Mouse (Mus musculus) cerebellum, adult (tissue): ENCODE results near the gene Rp9.

Experiments used
- ATAC-seq: cut with Nextera tagmentation; 2 replicates; pipeline ENCODE4 v1.9.2; 2017; ENCODE audit warnings: mild to moderate bottlenecking, moderate library complexity, mixed read lengths; ENCODE audit not compliant: insufficient number of reproducible peaks, low FRiP score, low TSS enrichment

The Rp9 gene

GRCm38 (mm10) chr9:22469643-22470042 lies at the start of gene Rp9:
Gene Rp9 (minus strand): TSS chr9:22469743.
- no peak for ATAC-seq

- no peak for ATAC-seq
Measured at GRCm38 (mm10) chr9:22518394-22519041, 49.0 kb upstream of the Rp9 start.

- ATAC-seq, result no peak
Measured at GRCm38 (mm10) chr9:22515076-22515475, 45.5 kb upstream of the Rp9 start.

- no peak for ATAC-seq
Measured at GRCm38 (mm10) chr9:22505574-22505973, 36.0 kb upstream of the Rp9 start.

GRCm38 (mm10) chr9:22503581-22503980 lies 34.0 kb upstream of the Rp9 start:
- ATAC-seq, result no peak

GRCm38 (mm10) chr9:22502972-22503371 lies 33.4 kb upstream of the Rp9 start:
- no peak for ATAC-seq

- no peak for ATAC-seq
Measured at GRCm38 (mm10) chr9:22497021-22497767, 27.7 kb upstream of the Rp9 start.

- no peak for ATAC-seq
Measured at GRCm38 (mm10) chr9:22495133-22495532, 25.6 kb upstream of the Rp9 start.

GRCm38 (mm10) chr9:22494203-22494807 lies 24.8 kb upstream of the Rp9 start:
- no peak for ATAC-seq

GRCm38 (mm10) chr9:22488963-22489362 lies 19.4 kb upstream of the Rp9 start:
- no peak for ATAC-seq

GRCm38 (mm10) chr9:22486211-22486610 lies 16.7 kb upstream of the Rp9 start:
- ATAC-seq, result no peak

GRCm38 (mm10) chr9:22484562-22485308 lies 15.2 kb upstream of the Rp9 start:
- ATAC-seq, result no peak

- no peak for ATAC-seq
Measured at GRCm38 (mm10) chr9:22483866-22484561, 14.5 kb upstream of the Rp9 start.

GRCm38 (mm10) chr9:22478946-22479345 lies 9.4 kb upstream of the Rp9 start:
- no peak for ATAC-seq

GRCm38 (mm10) chr9:22476265-22476664 lies 6.7 kb upstream of the Rp9 start:
- ATAC-seq, result no peak

- ATAC-seq, result peak; percentile 99
Measured at GRCm38 (mm10) chr9:22475424-22475868, 5.9 kb upstream of the Rp9 start, which contains the start of gene Bbs9. Gene Bbs9 (plus strand): TSS chr9:22475715.

GRCm38 (mm10) chr9:22468899-22469259 lies 664 bp downstream of the Rp9 start:
- no peak for ATAC-seq

- ATAC-seq, result peak; percentile 69
Measured at GRCm38 (mm10) chr9:22468170-22468898, 1.2 kb downstream of the Rp9 start.

- peak; percentile 54 for ATAC-seq
Measured at GRCm38 (mm10) chr9:22467371-22468169, 2.0 kb downstream of the Rp9 start.
